Mouse (Mus musculus) midbrain, embryonic 12.5 days (tissue): ENCODE results near the gene Slamf8. TPM values are rescaled to one million over a fixed set of nuclear protein-coding genes. Genes with fewer than 3 reads are reported as not detected.

Experiments
- ATAC-seq: fragments of 200-750 bp; cut with Nextera tagmentation; 2 replicates; pipeline ENCODE4 v1.8.0; 2017; ENCODE audit warnings: low read depth, moderate TSS enrichment, moderate library complexity; ENCODE audit not compliant: low FRiP score
- H3K27ac ChIP-seq: fragments of 300-500 bp; sonication (generic); replicated peaks from 2 replicates; pipeline ENCODE4 v1.5.1; 2016; ENCODE audit warnings: mild to moderate bottlenecking
- H3K27me3 ChIP-seq: fragments of 300-500 bp; sonication (generic); 2 replicates; pipeline ENCODE4 v1.6.1; 2016; ENCODE audit warnings: mild to moderate bottlenecking
- H3K36me3 ChIP-seq: fragments of 300-500 bp; sonication (generic); 2 replicates; pipeline ENCODE4 v1.6.1; 2016
- H3K4me1 ChIP-seq: fragments of 300-500 bp; sonication (generic); 2 replicates; pipeline ENCODE4 v1.6.1; 2016
- H3K4me2 ChIP-seq: fragments of 300-500 bp; sonication (generic); replicated peaks from 2 replicates; pipeline ENCODE4 v1.6.1; 2016; ENCODE audit warnings: mild to moderate bottlenecking, moderate library complexity
- H3K4me3 ChIP-seq: fragments of 300-500 bp; sonication (generic); 2 replicates; pipeline ENCODE4 v1.5.1; 2016; ENCODE audit warnings: mild to moderate bottlenecking
- H3K9ac ChIP-seq: fragments of 300-500 bp; sonication (generic); replicated peaks from 2 replicates; pipeline ENCODE4 v1.6.1; 2016; ENCODE audit warnings: mild to moderate bottlenecking, moderate library complexity
- H3K9me3 ChIP-seq: fragments of 300-500 bp; sonication (generic); 2 replicates; pipeline ENCODE4 v1.6.1; 2016; ENCODE audit warnings: mild to moderate bottlenecking
- WGBS: fragments of 180-500 bp; shearing (Covaris S2); methylation state at CpG from one replicate; pipeline ENCODE4 v1.1.7; 2016; 5-methylcytosine and 5-hydroxymethylcytosine counted together
- polyA plus RNA-seq: library from polyadenylated mRNA; unstranded; fragments of >200 nt; fragmentation: Nextera tagmentation; extraction: Ambion mirVana; gene quantifications from 2 replicates; pipeline ENCODE4 v1.2.1, GENCODE M21; 2016

Gene Slamf8
- polyA plus RNA-seq, 1 experiment from 2014 or later: not detected

DNA sequence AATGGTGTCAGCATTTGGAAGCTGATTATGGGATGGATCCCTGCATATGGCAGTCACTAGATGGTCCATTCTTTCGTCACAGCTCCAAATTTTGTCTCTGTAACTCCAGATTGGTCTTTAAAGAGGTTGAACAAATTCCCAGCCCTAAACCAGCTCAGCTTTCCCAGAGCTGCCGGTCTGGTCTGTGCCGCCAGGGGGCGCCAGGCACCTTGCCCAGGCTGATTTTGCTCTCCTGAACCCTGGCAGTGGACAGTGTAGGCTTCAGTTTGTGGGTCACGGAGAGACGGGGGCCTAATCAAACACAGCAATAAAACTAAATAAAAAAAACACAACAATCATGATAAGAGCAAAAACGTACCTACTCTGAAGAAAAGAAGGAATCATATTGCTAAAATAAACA is 28.9 kb upstream of the Slamf8 start:
- Histone ChIP-seq H3K27me3 (no peaks in the 10 kb centered on the region), H3K27ac (no peak overlapping the region), H3K36me3 (no peaks in the 10 kb centered on the region), H3K9ac (no peak overlapping the region), H3K4me3 (no peak overlapping the region), H3K4me2 (no peak overlapping the region), H3K4me1 (peaks cover 12% of the 10 kb centered on the region), H3K9me3 (no peaks in the 10 kb centered on the region)
- 20% methylated on average over 7 of the region's 7 CpGs for WGBS
- no peak for ATAC-seq

DNA sequence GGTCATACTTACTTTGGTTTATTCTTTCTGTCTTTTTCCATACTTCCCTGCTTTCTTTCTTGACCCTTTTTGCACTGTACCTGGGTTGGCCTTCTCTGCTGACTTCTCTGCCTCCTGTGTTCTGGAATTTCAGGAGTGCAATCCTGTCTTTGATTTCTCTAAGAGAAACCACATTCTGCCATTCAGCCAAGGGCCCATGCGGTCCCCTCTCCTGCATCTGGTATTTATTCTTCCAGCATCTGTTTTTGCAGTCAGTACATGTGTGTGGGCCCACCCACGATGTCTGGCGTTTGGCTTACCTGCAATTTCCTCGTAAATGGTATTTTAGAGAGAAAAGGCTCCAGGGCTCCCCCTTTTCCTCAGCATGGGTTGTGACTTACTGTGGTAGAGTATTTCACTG is 27.8 kb upstream of the Slamf8 start:
- H3K4me2 ChIP-seq: no peak overlapping the region
- no peak overlapping the region for H3K27ac ChIP-seq
- 82% methylated on average over 4 of the region's 4 CpGs for WGBS
- H3K9ac ChIP-seq: no peak overlapping the region
- H3K4me1 ChIP-seq: peaks cover 12% of the 10 kb centered on the region
- H3K9me3 ChIP-seq: no peaks in the 10 kb centered on the region
- no peaks in the 10 kb centered on the region for H3K27me3 ChIP-seq
- no peaks in the 10 kb centered on the region for H3K36me3 ChIP-seq
- H3K4me3 ChIP-seq: no peak overlapping the region
- no peak for ATAC-seq

DNA sequence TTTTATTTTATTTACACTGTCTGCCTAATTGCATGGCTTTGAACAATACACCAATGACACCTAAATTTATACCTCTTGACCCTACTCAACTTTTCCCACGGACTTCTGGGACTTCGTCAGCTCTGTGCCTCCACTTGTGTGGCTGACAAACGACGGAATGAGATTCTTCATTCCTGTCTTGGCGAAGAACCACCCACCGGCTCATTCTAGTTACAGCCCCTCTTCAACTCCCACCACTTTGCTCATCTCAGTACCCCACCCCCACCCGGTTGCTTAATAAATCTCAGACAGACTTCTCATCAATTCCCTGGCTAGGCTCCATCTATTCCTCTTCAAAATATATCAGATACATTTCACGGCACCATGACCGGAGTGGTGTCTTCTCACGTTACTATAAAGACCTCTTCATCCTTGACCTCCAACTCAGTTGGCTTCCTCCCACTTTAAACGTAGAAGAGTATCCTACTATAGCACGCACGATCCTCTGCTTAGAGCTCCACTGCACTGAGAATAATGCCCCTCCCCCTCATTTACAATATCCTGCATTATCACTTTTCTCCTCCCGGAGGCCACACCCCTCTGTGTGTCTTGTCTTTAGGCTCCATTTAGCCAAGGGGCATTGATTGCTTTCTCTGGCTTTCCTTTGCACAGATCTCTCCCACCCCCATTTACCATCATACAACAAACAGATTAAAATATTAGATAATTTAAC is 27.2 kb upstream of the Slamf8 start:
- WGBS: 44% methylated on average over 14 of the region's 14 CpGs
- no peaks in the 10 kb centered on the region for H3K9me3 ChIP-seq

DNA sequence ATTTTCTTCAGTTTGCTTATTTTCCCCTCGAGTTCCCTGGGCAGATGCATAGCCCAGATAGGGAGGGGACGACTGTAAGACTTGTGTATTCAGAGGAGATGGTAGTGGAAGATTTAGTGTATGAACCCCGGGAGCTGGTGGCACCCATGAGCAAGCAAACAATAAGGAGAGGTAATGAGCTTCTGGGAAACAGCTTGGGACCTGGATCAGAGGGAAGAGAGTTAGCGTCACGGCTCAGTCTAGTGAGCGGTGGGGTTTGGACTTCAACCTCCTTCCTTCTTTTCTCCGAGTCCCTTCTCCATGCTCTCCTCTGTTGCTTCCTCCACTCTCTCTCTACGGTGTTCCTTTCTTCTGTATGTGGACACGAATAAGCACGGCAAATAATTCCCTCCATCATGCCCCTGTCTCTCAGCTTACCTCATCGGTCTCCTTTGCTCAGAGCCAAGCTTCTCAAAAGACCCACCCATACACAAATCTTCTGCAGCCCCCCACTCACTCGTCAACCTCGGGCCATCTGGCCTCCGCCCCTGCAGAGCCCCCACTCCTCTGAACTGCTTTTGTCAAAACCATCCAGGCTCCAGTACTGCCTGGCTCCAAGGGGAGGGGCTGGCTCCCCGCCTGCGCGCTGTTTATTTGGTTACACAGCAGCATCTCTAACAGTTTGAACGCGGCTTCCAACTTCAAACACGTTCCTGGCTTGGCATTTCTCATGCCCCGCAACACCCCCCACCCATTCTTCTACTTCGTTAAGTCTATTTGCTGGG is 26.4 kb upstream of the Slamf8 start:
- WGBS: 12% methylated on average over 22 of the region's 22 CpGs
- peak overlapping the region; percentile 69 for H3K4me2 ChIP-seq
- no peak overlapping the region for H3K27ac ChIP-seq
- ATAC-seq: peak; percentile 79
- peak overlapping the region; percentile 38 for H3K4me3 ChIP-seq
- H3K4me1 ChIP-seq: peaks cover 12% of the 10 kb centered on the region
- H3K27me3 ChIP-seq: no peaks in the 10 kb centered on the region
- H3K9ac ChIP-seq: peak overlapping the region; percentile 47; the same call in 1 of the 2 replicates
- no peaks in the 10 kb centered on the region for H3K36me3 ChIP-seq
- H3K9me3 ChIP-seq: no peaks in the 10 kb centered on the region

More for the DNA sequence above, 27.2 kb upstream of the Slamf8 start:
- Histone ChIP-seq H3K36me3 (no peaks in the 10 kb centered on the region), H3K4me3 (peak overlapping the region; percentile 38; the same call in 1 of the 2 replicates), H3K27me3 (no peaks in the 10 kb centered on the region), H3K27ac (no peak overlapping the region), H3K4me1 (peaks cover 12% of the 10 kb centered on the region), H3K9ac (no peak overlapping the region), H3K4me2 (peak overlapping the region; percentile 69)
- ATAC-seq: peak; percentile 56

DNA sequence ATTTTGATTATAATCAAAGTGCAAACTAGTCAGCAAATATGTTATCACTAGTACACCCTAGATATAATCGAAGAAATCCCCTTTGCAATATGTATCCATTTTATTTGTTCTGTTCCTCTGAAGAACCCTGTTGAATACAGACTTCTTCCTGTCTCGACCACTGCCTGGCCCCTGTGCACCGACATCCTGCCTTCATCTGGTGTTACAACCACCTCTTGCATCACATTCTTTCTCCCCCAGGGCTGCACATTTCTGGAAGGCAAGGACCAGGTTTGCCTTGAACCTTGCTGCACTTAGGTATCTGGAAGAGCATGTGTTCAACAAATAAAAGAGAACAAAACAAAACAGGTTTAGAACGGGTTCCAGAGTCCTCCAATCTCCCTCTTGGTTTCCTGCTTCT is 25.0 kb upstream of the Slamf8 start:
- 84% methylated on average over 4 of the region's 4 CpGs for WGBS
- no peak for ATAC-seq
- peaks cover 12% of the 10 kb centered on the region for H3K4me1 ChIP-seq

DNA sequence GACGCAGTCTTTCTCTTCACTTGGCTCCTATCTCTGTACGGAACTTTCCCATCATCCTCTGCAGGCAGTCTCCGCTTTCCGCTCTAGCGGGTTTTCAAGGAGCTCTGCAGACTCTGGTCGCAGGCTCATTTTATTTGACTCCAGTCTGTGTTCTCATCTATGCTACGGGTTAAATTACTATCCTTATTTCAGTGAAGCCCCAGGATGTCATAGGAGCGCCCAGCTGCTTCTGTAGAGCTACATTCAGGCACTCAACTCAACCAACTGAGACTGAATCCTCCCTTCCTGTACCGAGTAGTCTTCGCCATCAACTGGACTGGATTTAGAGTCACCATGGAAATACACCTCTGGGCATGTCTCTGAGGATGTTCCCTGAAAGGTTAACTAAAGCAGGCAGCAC is 24.3 kb upstream of the Slamf8 start:
- ATAC-seq: no peak
- H3K27ac ChIP-seq: no peak overlapping the region
- no peaks in the 10 kb centered on the region; the same call in 1 of the 2 replicates for H3K27me3 ChIP-seq
- no peak overlapping the region for H3K4me3 ChIP-seq
- H3K9me3 ChIP-seq: no peaks in the 10 kb centered on the region
- peaks cover 12% of the 10 kb centered on the region for H3K4me1 ChIP-seq
- no peak overlapping the region for H3K4me2 ChIP-seq
- WGBS: 88% methylated on average over 10 of the region's 10 CpGs
- no peak overlapping the region for H3K9ac ChIP-seq
- H3K36me3 ChIP-seq: no peaks in the 10 kb centered on the region

More for the DNA sequence above, 25.0 kb upstream of the Slamf8 start:
- H3K9me3 ChIP-seq: no peaks in the 10 kb centered on the region
- no peak overlapping the region for H3K27ac ChIP-seq
- no peak overlapping the region for H3K4me2 ChIP-seq
- H3K9ac ChIP-seq: no peak overlapping the region
- H3K4me3 ChIP-seq: no peak overlapping the region
- no peaks in the 10 kb centered on the region for H3K36me3 ChIP-seq
- no peaks in the 10 kb centered on the region; the same call in 1 of the 2 replicates for H3K27me3 ChIP-seq

DNA sequence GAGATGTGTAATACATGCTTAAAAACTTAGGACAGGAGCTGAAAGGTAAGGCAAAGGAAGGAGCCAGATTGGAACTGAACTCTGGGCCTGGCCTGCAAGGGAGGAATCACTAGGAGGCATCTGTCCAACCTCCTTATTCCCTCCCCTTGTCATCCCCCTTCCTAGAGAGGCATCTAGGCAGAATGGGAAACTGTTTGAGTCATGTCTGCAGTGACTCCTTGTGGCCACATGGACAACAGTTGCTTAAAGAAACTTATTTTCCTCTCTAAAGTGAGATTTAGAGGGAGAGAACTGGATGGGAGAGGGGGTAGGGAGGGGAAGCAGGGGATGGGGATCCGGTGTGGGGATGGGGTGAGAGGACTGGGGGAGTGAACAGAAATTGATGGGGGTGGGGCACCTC is 22.4 kb upstream of the Slamf8 start:
- H3K36me3 ChIP-seq: no peaks in the 10 kb centered on the region
- no peaks in the 10 kb centered on the region for H3K9me3 ChIP-seq
- no peak overlapping the region for H3K27ac ChIP-seq
- no peak for ATAC-seq
- 57% methylated on average over 1 of the region's 1 CpGs for WGBS
- no peaks in the 10 kb centered on the region; the same call in 1 of the 2 replicates for H3K27me3 ChIP-seq
- H3K4me2 ChIP-seq: no peak overlapping the region
- no peak overlapping the region for H3K4me3 ChIP-seq
- H3K4me1 ChIP-seq: peaks cover 11% of the 10 kb centered on the region
- H3K9ac ChIP-seq: no peak overlapping the region

DNA sequence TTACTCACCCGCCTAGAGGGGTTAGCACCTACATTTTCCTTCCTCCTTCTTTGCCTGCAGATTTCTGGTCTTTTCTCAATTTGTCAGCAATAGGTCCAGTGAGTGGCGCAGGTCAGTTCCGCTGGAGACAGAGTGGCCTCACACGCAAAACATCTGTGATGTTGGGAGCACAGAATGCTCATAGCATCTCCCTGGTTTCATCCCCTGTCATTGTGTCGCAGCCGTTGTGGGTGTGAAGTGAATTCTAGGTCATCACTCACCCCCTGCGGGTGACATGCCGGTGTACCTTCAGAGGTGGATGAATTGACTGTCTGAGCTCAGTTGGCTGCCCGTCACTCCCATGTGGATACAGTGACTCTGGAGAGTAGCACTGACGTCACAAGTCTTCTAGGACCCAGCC is 20.9 kb upstream of the Slamf8 start:
- Histone ChIP-seq H3K27me3 (no peaks in the 10 kb centered on the region; the same call in 1 of the 2 replicates), H3K4me2 (no peak overlapping the region), H3K9ac (no peak overlapping the region), H3K36me3 (no peaks in the 10 kb centered on the region), H3K9me3 (no peaks in the 10 kb centered on the region), H3K4me3 (no peak overlapping the region), H3K27ac (no peak overlapping the region), H3K4me1 (no peaks in the 10 kb centered on the region)
- 90% methylated on average over 10 of the region's 10 CpGs for WGBS
- no peak for ATAC-seq

DNA sequence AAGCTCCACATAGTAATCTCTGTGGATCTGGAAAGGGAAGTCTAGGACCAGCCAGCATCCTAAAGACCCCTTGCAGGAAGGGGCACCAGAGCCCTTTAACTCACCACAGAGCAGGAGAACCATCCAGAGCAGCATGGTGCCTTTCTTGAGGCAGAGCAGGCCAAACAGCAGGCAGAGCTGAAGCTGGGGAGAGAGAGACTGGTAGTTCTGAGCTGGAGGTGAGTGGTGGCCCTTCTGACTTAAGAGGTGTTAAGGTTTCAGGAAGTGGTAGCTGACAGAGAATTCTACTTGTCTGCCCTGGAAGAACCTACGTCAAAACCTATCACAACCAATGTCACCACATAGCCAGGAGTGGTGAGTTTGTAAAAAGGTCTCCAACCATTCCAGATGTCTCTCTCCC is 12.0 kb upstream of the Slamf8 start, which contains the start of gene Fcrl6:
Gene Fcrl6 (minus strand): TSS at position 226 of the 400 bp plus-strand sequence.
- no peak for ATAC-seq
- 79% methylated on average over 1 of the region's 1 CpGs for WGBS
- no peak within 1 kb of the TSS for H3K4me2 ChIP-seq
- H3K4me3 ChIP-seq: no peak within 1 kb of the TSS
- H3K27me3 ChIP-seq: no peaks in the 10 kb centered on the region
- H3K36me3 ChIP-seq: no peaks in the 10 kb centered on the region
- H3K27ac ChIP-seq: no peak within 1 kb of the TSS
- H3K9ac ChIP-seq: no peak within 1 kb of the TSS
- H3K9me3 ChIP-seq: no peaks in the 10 kb centered on the region
- no peaks in the 10 kb centered on the region for H3K4me1 ChIP-seq

DNA sequence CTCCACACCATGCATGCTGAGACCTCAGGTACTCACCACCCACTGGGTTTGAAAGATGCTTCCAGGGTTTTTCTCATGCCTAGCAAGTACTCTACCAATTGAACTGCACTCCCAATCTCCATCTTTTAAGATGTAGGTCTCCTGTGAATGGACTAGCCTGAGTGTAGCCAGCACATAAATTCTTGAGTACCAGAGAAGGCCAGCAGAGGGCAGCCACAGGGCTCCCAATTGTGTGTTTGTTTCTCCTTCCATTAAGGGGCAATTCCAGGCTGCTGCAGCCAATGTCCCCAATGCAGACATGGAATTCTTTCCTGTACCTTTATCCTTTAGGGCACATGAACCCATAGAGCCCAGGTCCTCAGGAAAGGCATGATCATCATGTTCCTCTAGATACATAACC is 4.1 kb upstream of the Slamf8 start:
- H3K9ac ChIP-seq: no peak overlapping the region
- H3K9me3 ChIP-seq: no peaks in the 10 kb centered on the region
- no peak overlapping the region for H3K4me3 ChIP-seq
- no peak overlapping the region for H3K4me2 ChIP-seq
- no peaks in the 10 kb centered on the region for H3K27me3 ChIP-seq
- ATAC-seq: 0 out of 2 replicates have a peak, but pooled peaks have one; percentile 38
- no peaks in the 10 kb centered on the region for H3K4me1 ChIP-seq
- H3K27ac ChIP-seq: no peak overlapping the region
- H3K36me3 ChIP-seq: no peaks in the 10 kb centered on the region

DNA sequence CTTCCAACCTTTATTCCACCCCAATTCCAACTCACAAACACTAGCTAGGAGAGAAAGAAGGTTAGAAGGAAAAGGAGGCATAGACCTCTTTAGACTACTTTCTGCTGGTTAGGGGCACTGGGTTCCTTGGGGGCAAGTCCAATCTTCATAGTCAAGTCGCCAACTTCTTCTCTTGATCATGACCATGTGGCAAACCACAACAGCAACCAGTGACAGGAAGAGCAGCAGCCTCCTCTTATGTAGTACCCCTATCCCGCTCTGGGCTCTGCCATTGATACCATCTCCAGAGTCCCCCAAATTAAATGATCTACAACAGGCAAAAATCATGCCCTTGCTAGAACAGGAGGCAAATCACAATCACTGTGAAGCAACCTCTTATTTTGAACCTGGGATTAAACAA is 3.6 kb upstream of the Slamf8 start:
- Histone ChIP-seq H3K4me3 (no peak overlapping the region), H3K36me3 (no peaks in the 10 kb centered on the region), H3K27ac (no peak overlapping the region), H3K4me1 (no peaks in the 10 kb centered on the region), H3K9me3 (no peaks in the 10 kb centered on the region), H3K9ac (no peak overlapping the region), H3K27me3 (no peaks in the 10 kb centered on the region), H3K4me2 (no peak overlapping the region)
- ATAC-seq: no peak
- WGBS: 84% methylated on average over 2 of the region's 2 CpGs

DNA sequence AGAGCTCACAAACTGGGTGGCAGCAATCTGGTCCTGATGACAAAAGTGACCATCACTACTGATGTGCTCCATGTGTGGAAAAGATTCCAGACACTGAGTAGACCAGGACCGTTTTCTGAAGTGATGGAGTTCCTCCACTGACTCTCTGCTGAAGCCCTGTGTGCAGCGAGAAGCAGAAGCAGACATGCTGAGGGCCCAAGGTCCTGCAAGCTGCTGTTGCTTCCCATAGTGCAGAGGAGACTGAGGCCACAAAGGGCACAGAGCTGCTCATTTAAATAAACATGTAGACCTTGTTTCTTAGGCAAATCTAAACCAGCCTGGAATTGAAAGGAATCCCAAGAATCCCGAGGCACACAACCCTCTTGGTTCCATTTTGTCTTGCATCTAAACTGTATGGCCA is 3.0 kb upstream of the Slamf8 start:
- Histone ChIP-seq H3K4me1 (no peaks in the 10 kb centered on the region), H3K4me2 (no peak overlapping the region), H3K36me3 (no peaks in the 10 kb centered on the region), H3K9ac (no peak overlapping the region), H3K27ac (no peak overlapping the region), H3K27me3 (no peaks in the 10 kb centered on the region), H3K9me3 (no peaks in the 10 kb centered on the region), H3K4me3 (no peak overlapping the region)
- WGBS: 69% methylated on average over 3 of the region's 3 CpGs
- no peak for ATAC-seq
